Mouse (Mus musculus) lung, embryonic 15.5 days (tissue): ENCODE results near the gene Myo3b. TPM values are rescaled to one million over a fixed set of nuclear protein-coding genes. Genes with fewer than 3 reads are reported as not detected.

Source experiments
- ATAC-seq: fragments of 200-750 bp; cut with Nextera tagmentation; 2 replicates; pipeline ENCODE4 v1.8.0; 2017; ENCODE audit warnings: moderate number of reproducible peaks, borderline replicate concordance; ENCODE audit not compliant: low FRiP score, low TSS enrichment; ENCODE audit errors: extremely low read depth
- H3K27ac ChIP-seq: fragments of 300-500 bp; sonication (generic); 2 replicates; pipeline ENCODE4 v1.5.1; 2015; ENCODE audit warnings: moderate library complexity, mild to moderate bottlenecking, inconsistent platforms
- H3K27me3 ChIP-seq: fragments of 300-500 bp; sonication (generic); 2 replicates; pipeline ENCODE4 v1.6.1; 2015; ENCODE audit warnings: inconsistent platforms
- H3K36me3 ChIP-seq: fragments of 300-500 bp; sonication (generic); 2 replicates; pipeline ENCODE4 v1.6.1; 2015; ENCODE audit warnings: inconsistent platforms
- H3K4me1 ChIP-seq: fragments of 300-500 bp; sonication (generic); 2 replicates; pipeline ENCODE4 v1.6.1; 2015; ENCODE audit warnings: inconsistent platforms
- H3K4me2 ChIP-seq: fragments of 300-500 bp; sonication (generic); 2 replicates; pipeline ENCODE4 v1.6.1; 2015; ENCODE audit warnings: inconsistent platforms, mild to moderate bottlenecking, moderate library complexity
- H3K4me3 ChIP-seq: fragments of 300-500 bp; sonication (generic); 2 replicates; pipeline ENCODE4 v1.5.1; 2015; ENCODE audit warnings: mild to moderate bottlenecking, inconsistent platforms
- H3K9ac ChIP-seq: fragments of 300-500 bp; sonication (generic); 2 replicates; pipeline ENCODE4 v1.6.1; 2015; ENCODE audit warnings: inconsistent platforms
- H3K9me3 ChIP-seq: fragments of 300-500 bp; sonication (generic); 2 replicates; pipeline ENCODE4 v1.6.1; 2016; ENCODE audit warnings: inconsistent platforms
- WGBS: fragments of 180-500 bp; shearing (Covaris S2); methylation state at CpG from one replicate; pipeline ENCODE4 v1.1.7; 2015; 5-methylcytosine and 5-hydroxymethylcytosine counted together
- polyA plus RNA-seq: library from polyadenylated mRNA; unstranded; fragments of >200 nt; fragmentation: Nextera tagmentation; extraction: Ambion mirVana; gene quantifications from 2 replicates; pipeline ENCODE4 v1.2.1, GENCODE M21; 2015

The Myo3b gene
- polyA plus RNA-seq, 1 experiment from 2014 or later, result 0.46 TPM

GRCm38 (mm10) chr2:70471861-70472620, 433.1 kb downstream of the Myo3b start:
- H3K9me3 ChIP-seq, result no peaks in the 10 kb centered on the region
- H3K27me3 ChIP-seq, result peaks cover 44% of the 10 kb centered on the region
- no peaks in the 10 kb centered on the region for H3K36me3 ChIP-seq
- H3K4me2 ChIP-seq, result peak overlapping the region; percentile 86
- peaks cover 40% of the 10 kb centered on the region for H3K4me1 ChIP-seq
- peak overlapping the region; percentile 44 for H3K4me3 ChIP-seq
- peak overlapping the region; percentile 9; the same call in 1 of the 2 replicates for H3K27ac ChIP-seq
- under 1% methylated on average over 48 of the region's 48 CpGs for WGBS
- peak overlapping the region; percentile 43 for H3K9ac ChIP-seq
- no peak for ATAC-seq

Other genes starting within 250 kb of the Myo3b start
- gene Ccdc173, start 249.6 kb upstream of the Myo3b start, polyA plus RNA-seq, result 2.6 and 3.2 TPM in 2 replicates
- gene Phospho2, start 249.5 kb upstream of the Myo3b start, polyA plus RNA-seq, result 19.2 and 19.4 TPM in 2 replicates
- gene Klhl23, start 217.2 kb upstream of the Myo3b start, polyA plus RNA-seq, result 36.4 and 38.6 TPM in 2 replicates
- 296 TPM in 2 replicates for gene Ssb, start 177.6 kb upstream of the Myo3b start, polyA plus RNA-seq
- 34.7 and 36.5 TPM in 2 replicates for gene Mettl5, start 153.5 kb upstream of the Myo3b start, polyA plus RNA-seq
- gene Ubr3, start 141.9 kb upstream of the Myo3b start, polyA plus RNA-seq, result 10.8 and 13.3 TPM in 2 replicates